Mouse (Mus musculus): ENCODE measurements at regions not wholly inside any gene's neighbourhood (a gene's known extent, or its start where the extent isn't known, plus 50 kb on each side); places are given as distances from the start of the nearest gene placed in this dataset.
A peak's percentile ranks its signal among the peaks of the same experiment; 100 is the strongest.
"Not testable (repeated sequence)": the region's sequence is repeated elsewhere in the genome, so short reads cannot be mapped to it uniquely, and the experiment has no call there.

- peak; percentile 5 for DNase-seq
Measured at GRCm38 (mm10) chr12:22951956-22952355, 828.1 kb downstream of the Gm10330 start.

DNA sequence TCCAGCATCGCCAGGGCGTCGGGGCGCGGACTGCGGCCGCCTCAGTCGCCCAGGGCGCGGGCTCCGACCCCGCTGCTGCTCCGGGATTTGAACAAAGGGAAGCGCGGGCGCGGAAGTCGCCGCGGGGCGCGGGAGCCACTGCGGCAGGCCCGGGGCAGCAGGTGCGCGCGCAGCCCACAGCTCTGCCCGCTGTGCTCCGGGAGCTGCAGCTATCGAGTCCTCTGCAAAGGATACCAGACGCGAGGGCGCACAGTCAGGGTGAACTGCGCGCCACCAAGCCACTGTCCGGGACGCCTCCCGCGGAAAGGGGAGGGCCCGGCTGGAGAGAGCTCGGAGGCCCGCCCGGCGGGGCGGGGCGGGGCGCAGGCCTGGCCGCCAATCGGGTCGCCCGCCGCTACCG is 873.9 kb downstream of the Gm10330 start:
- not testable (repeated sequence) for DNase-seq
